Mouse (Mus musculus) limb, embryonic 12.5 days (tissue): ENCODE data around the gene Gdpgp1. TPM values are rescaled to one million over a fixed set of nuclear protein-coding genes. Genes with fewer than 3 reads are reported as not detected.

ENCODE experiments used
- ATAC-seq: fragments of 200-750 bp; cut with Nextera tagmentation; 2 replicates; pipeline ENCODE4 v1.8.0; 2017; ENCODE audit warnings: low read depth, moderate TSS enrichment; ENCODE audit not compliant: insufficient number of reproducible peaks, insufficient read depth, low FRiP score, low TSS enrichment
- H3K27ac ChIP-seq: fragments of 300-500 bp; sonication (generic); 2 replicates; pipeline ENCODE4 v1.5.1; 2016; ENCODE audit warnings: mild to moderate bottlenecking, moderate library complexity
- H3K27me3 ChIP-seq: fragments of 300-500 bp; sonication (generic); 2 replicates; pipeline ENCODE4 v1.6.1; 2016; ENCODE audit warnings: mild to moderate bottlenecking, moderate library complexity
- H3K36me3 ChIP-seq: fragments of 300-500 bp; sonication (generic); 2 replicates; pipeline ENCODE4 v1.6.1; 2016; ENCODE audit warnings: mild to moderate bottlenecking, moderate library complexity
- H3K4me1 ChIP-seq: fragments of 300-500 bp; sonication (generic); replicated peaks from 2 replicates; pipeline ENCODE4 v1.6.1; 2016
- H3K4me2 ChIP-seq: fragments of 300-500 bp; sonication (generic); 2 replicates; pipeline ENCODE4 v1.6.1; 2016; ENCODE audit warnings: mild to moderate bottlenecking, moderate library complexity
- H3K4me3 ChIP-seq: fragments of 300-500 bp; sonication (generic); replicated peaks from 2 replicates; pipeline ENCODE4 v1.5.1; 2016; ENCODE audit warnings: mild to moderate bottlenecking
- H3K9ac ChIP-seq: fragments of 300-500 bp; sonication (generic); replicated peaks from 2 replicates; pipeline ENCODE4 v1.6.1; 2016; ENCODE audit warnings: mild to moderate bottlenecking, moderate library complexity
- H3K9me3 ChIP-seq: fragments of 300-500 bp; sonication (generic); 2 replicates; pipeline ENCODE4 v1.6.1; 2016; ENCODE audit warnings: mild to moderate bottlenecking, moderate library complexity
- WGBS: fragments of 180-500 bp; shearing (Covaris S2); methylation state at CpG from one replicate; pipeline ENCODE4 v1.1.7; 2016; 5-methylcytosine and 5-hydroxymethylcytosine counted together
- polyA plus RNA-seq: library from polyadenylated mRNA; unstranded; fragments of >200 nt; fragmentation: Nextera tagmentation; extraction: Ambion mirVana; gene quantifications from 2 replicates; pipeline ENCODE4 v1.2.1, GENCODE M21; 2016

Gdpgp1 gene
- polyA plus RNA-seq, 1 experiment from 2014 or later = 3.2 TPM

GRCm38 (mm10) chr7:80191455-80191854 is 41.2 kb upstream of the Gdpgp1 start:
- H3K36me3 ChIP-seq = no peaks in the 10 kb centered on the region
- no peaks in the 10 kb centered on the region for H3K9me3 ChIP-seq
- 50% methylated on average over 5 of the region's 5 CpGs for WGBS
- H3K27ac ChIP-seq = peak overlapping the region; percentile 51; the same call in 1 of the 2 replicates
- H3K27me3 ChIP-seq = no peaks in the 10 kb centered on the region
- H3K4me1 ChIP-seq = peaks cover 44% of the 10 kb centered on the region
- 0 out of 2 replicates have a peak overlapping the region, but pooled peaks have one; percentile 8 for H3K9ac ChIP-seq
- H3K4me2 ChIP-seq = 0 out of 2 replicates have a peak overlapping the region, but pooled peaks have one; percentile 55
- ATAC-seq = peak; percentile 50; the same call in 1 of the 2 replicates
- no peak overlapping the region for H3K4me3 ChIP-seq

- Histone ChIP-seq H3K4me1 (peaks cover 39% of the 10 kb centered on the region), H3K4me3 (peak overlapping the region; percentile 24), H3K9ac (peak overlapping the region; percentile 42; the same call in 1 of the 2 replicates), H3K36me3 (no peaks in the 10 kb centered on the region), H3K27ac (peak overlapping the region; percentile 87), H3K27me3 (no peaks in the 10 kb centered on the region), H3K9me3 (no peaks in the 10 kb centered on the region), H3K4me2 (peak overlapping the region; percentile 55)
- WGBS = 16% methylated on average over 15 of the region's 16 CpGs
- ATAC-seq = peak; percentile 80; the same call in 1 of the 2 replicates
These were observed 40.2 kb upstream of the Gdpgp1 start for GRCm38 (mm10) chr7:80192226-80193061.

- 80% methylated on average over 13 of the region's 13 CpGs for WGBS
- Histone ChIP-seq H3K4me1 (peaks cover 37% of the 10 kb centered on the region), H3K36me3 (no peaks in the 10 kb centered on the region), H3K9ac (no peak overlapping the region), H3K4me2 (no peak overlapping the region), H3K27ac (no peak overlapping the region), H3K4me3 (no peak overlapping the region), H3K27me3 (no peaks in the 10 kb centered on the region), H3K9me3 (no peaks in the 10 kb centered on the region)
- ATAC-seq = no peak
These were observed 38.5 kb upstream of the Gdpgp1 start for GRCm38 (mm10) chr7:80193941-80194739.

- ATAC-seq = no peak
- Histone ChIP-seq H3K4me2 (no peak overlapping the region), H3K36me3 (no peaks in the 10 kb centered on the region), H3K4me3 (no peak overlapping the region), H3K4me1 (peaks cover 40% of the 10 kb centered on the region), H3K9ac (no peak overlapping the region), H3K27ac (no peak overlapping the region), H3K9me3 (no peaks in the 10 kb centered on the region), H3K27me3 (no peaks in the 10 kb centered on the region)
- WGBS = 91% methylated on average over 5 of the region's 5 CpGs
These were observed 37.5 kb upstream of the Gdpgp1 start for GRCm38 (mm10) chr7:80195146-80195545.

- no peak for ATAC-seq
- H3K36me3 ChIP-seq = no peaks in the 10 kb centered on the region
- no peak overlapping the region for H3K9ac ChIP-seq
- no peak overlapping the region for H3K27ac ChIP-seq
- no peaks in the 10 kb centered on the region for H3K9me3 ChIP-seq
- no peak overlapping the region for H3K4me3 ChIP-seq
- peaks cover 46% of the 10 kb centered on the region for H3K4me1 ChIP-seq
- H3K4me2 ChIP-seq = no peak overlapping the region
- WGBS = 93% methylated on average over 10 of the region's 11 CpGs
- no peaks in the 10 kb centered on the region for H3K27me3 ChIP-seq
These were observed 36.9 kb upstream of the Gdpgp1 start for GRCm38 (mm10) chr7:80195576-80196263.

GRCm38 (mm10) chr7:80197371-80197770 is 35.3 kb upstream of the Gdpgp1 start:
- H3K27me3 ChIP-seq = no peaks in the 10 kb centered on the region
- H3K9ac ChIP-seq = peak overlapping the region; percentile 81; the same call in 1 of the 2 replicates
- H3K36me3 ChIP-seq = no peaks in the 10 kb centered on the region; the same call in 1 of the 2 replicates
- peak overlapping the region; percentile 70 for H3K4me3 ChIP-seq
- peak overlapping the region; percentile 96 for H3K27ac ChIP-seq
- WGBS = 28% methylated on average over 4 of the region's 4 CpGs
- ATAC-seq = no peak
- peaks cover 46% of the 10 kb centered on the region for H3K4me1 ChIP-seq
- H3K9me3 ChIP-seq = no peaks in the 10 kb centered on the region
- H3K4me2 ChIP-seq = peak overlapping the region; percentile 84

- ATAC-seq = peak; percentile 95
- Histone ChIP-seq H3K36me3 (no peaks in the 10 kb centered on the region; the same call in 1 of the 2 replicates), H3K4me2 (peak overlapping the region; percentile 84), H3K4me3 (peak overlapping the region; percentile 70), H3K9ac (peak overlapping the region; percentile 81), H3K27me3 (no peaks in the 10 kb centered on the region), H3K4me1 (peaks cover 39% of the 10 kb centered on the region), H3K27ac (peak overlapping the region; percentile 96), H3K9me3 (no peaks in the 10 kb centered on the region)
- whole genome bisulfite sequencing = under 1% methylated on average over 70 of the region's 74 CpGs
These were observed 34.5 kb upstream of the Gdpgp1 start for GRCm38 (mm10) chr7:80197941-80198778.

GRCm38 (mm10) chr7:80198863-80199262 is 33.8 kb upstream of the Gdpgp1 start:
- peak overlapping the region; percentile 84 for H3K4me2 ChIP-seq
- 0% methylated on average over 11 of the region's 11 CpGs for WGBS
- no peaks in the 10 kb centered on the region; the same call in 1 of the 2 replicates for H3K36me3 ChIP-seq
- peak overlapping the region; percentile 81 for H3K9ac ChIP-seq
- no peaks in the 10 kb centered on the region for H3K9me3 ChIP-seq
- no peaks in the 10 kb centered on the region for H3K27me3 ChIP-seq
- H3K27ac ChIP-seq = peak overlapping the region; percentile 96
- peak overlapping the region; percentile 70 for H3K4me3 ChIP-seq
- ATAC-seq = no peak
- peaks cover 39% of the 10 kb centered on the region for H3K4me1 ChIP-seq

- Histone ChIP-seq H3K4me1 (peaks cover 39% of the 10 kb centered on the region), H3K9me3 (no peaks in the 10 kb centered on the region), H3K36me3 (no peaks in the 10 kb centered on the region; the same call in 1 of the 2 replicates), H3K27ac (peak overlapping the region; percentile 96), H3K4me2 (peak overlapping the region; percentile 84), H3K4me3 (peak overlapping the region; percentile 70), H3K27me3 (no peaks in the 10 kb centered on the region), H3K9ac (peak overlapping the region; percentile 81)
- 22% methylated on average over 6 of the region's 6 CpGs for WGBS
- ATAC-seq = no peak
These were observed 33.4 kb upstream of the Gdpgp1 start for GRCm38 (mm10) chr7:80199286-80199685.
